Mouse (Mus musculus) limb, embryonic 14.5 days (tissue): ENCODE data around the gene Nmnat2. TPM values are rescaled to one million over a fixed set of nuclear protein-coding genes. Genes with fewer than 3 reads are reported as not detected.

ENCODE experiments used
- ATAC-seq: fragments of 200-750 bp; cut with Nextera tagmentation; 2 replicates; pipeline ENCODE4 v1.8.0; 2017; ENCODE audit warnings: low read depth, moderate number of reproducible peaks, moderate TSS enrichment; ENCODE audit not compliant: low FRiP score
- DNase-seq: peaks from one replicate; pipeline ENCODE4 v3.0.0-alpha.2; 2015; ENCODE audit warnings: low spot score
- H3K27ac ChIP-seq: fragments of 300-500 bp; sonication (generic); replicated peaks from 2 replicates; pipeline ENCODE4 v1.5.1; 2014; ENCODE audit warnings: low read depth, mild to moderate bottlenecking, low read length, moderate library complexity, mixed read lengths
- H3K27me3 ChIP-seq: fragments of 300-500 bp; sonication (generic); 2 replicates; pipeline ENCODE4 v1.6.1; 2014; ENCODE audit warnings: low read length, mixed read lengths; ENCODE audit not compliant: control insufficient read depth, insufficient read depth
- H3K36me3 ChIP-seq: fragments of 300-500 bp; sonication (generic); 2 replicates; pipeline ENCODE4 v1.6.1; 2014; ENCODE audit warnings: mild to moderate bottlenecking, low read length, moderate library complexity, mixed read lengths; ENCODE audit not compliant: control insufficient read depth, insufficient read depth
- H3K4me1 ChIP-seq: fragments of 300-500 bp; sonication (generic); 2 replicates; pipeline ENCODE4 v1.6.1; 2014; ENCODE audit warnings: antibody characterized with exemption, low read length, mixed read lengths; ENCODE audit not compliant: control insufficient read depth, insufficient read depth
- H3K4me2 ChIP-seq: fragments of 300-500 bp; sonication (generic); replicated peaks from 2 replicates; pipeline ENCODE4 v1.6.1; 2014; ENCODE audit warnings: low read depth, mild to moderate bottlenecking, low read length, moderate library complexity; ENCODE audit not compliant: severe bottlenecking
- H3K4me3 ChIP-seq: fragments of 300-500 bp; sonication (generic); replicated peaks from 2 replicates; pipeline ENCODE4 v1.5.1; 2014; ENCODE audit warnings: low read length
- H3K9ac ChIP-seq: fragments of 300-500 bp; sonication (generic); 2 replicates; pipeline ENCODE4 v1.6.1; 2014; ENCODE audit warnings: mild to moderate bottlenecking, low read depth, low read length, moderate library complexity; ENCODE audit not compliant: severe bottlenecking
- H3K9me3 ChIP-seq: fragments of 300-500 bp; sonication (generic); 2 replicates; pipeline ENCODE4 v1.6.1; 2016; ENCODE audit warnings: low read length; ENCODE audit not compliant: control insufficient read depth
- POLR2A ChIP-seq: fragments of 200-500 bp; IDR thresholded peaks from 2 replicates; pipeline ENCODE4 v1.8.0; 2012; ENCODE audit warnings: inconsistent platforms, mild to moderate bottlenecking, moderate library complexity, borderline replicate concordance; ENCODE audit not compliant: insufficient read depth, insufficient read length; ENCODE audit errors: extremely low read depth
- WGBS: fragments of 180-500 bp; shearing (Covaris S2); extraction: QIAGEN DNeasy Blood & Tissue Kit; methylation state at CpG from one replicate; pipeline ENCODE4 v1.1.7; 2014; 5-methylcytosine and 5-hydroxymethylcytosine counted together
- polyA plus RNA-seq, 2 experiments: library from polyadenylated mRNA; depleted of rRNA in 1 of 2; stranded (reverse) in 1 of 2; unstranded in 1 of 2; fragments of >200 nt; fragmentation: Nextera tagmentation in 1 of 2; extraction: Ambion mirVana in 1 of 2; gene quantifications; 2 replicates each; pipeline versions ENCODE4 v1.2.1 to v1.2.3; 2012 to 2014

Gene Nmnat2
- polyA plus RNA-seq, 2 experiments: 1.6 to 2.0 TPM

DNA sequence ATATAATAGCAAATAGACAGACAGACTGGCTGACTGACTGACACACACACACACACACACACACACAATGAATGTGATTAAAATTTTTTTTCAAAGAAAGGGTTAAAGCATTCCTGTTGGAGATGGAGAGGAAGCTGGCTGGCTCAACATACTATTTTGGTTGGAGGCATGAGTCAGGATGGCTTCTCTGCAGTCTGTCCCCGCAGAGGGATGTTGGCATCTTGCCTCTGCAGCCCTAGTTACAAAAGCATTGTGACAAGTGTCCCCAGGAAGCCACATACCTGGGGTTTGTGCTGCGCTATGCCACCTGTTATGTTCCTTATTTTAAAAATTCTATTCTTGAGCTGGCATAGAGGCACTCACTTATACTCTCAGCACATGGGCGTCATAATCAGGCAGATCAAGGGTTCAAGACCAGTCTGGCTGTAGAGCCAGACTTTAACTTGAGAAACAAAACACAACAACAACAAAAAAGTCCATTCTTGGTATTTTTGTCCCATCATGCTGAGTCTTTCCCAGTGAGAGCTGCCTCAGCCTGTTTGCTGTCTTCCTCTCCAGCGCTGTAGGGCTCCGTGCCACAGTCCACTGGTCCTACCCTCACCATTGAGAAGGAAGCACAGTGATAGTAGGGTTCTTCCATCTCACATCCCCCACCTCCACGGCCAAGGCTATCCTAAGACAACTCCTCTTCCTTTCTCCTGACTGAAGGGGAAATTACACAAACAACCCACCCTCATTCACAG is 45.9 kb downstream of the Nmnat2 start:
- no peak overlapping the region for H3K4me3 ChIP-seq
- TF ChIP-seq POLR2A: no peak
- H3K36me3 ChIP-seq: no peaks in the 10 kb centered on the region
- H3K9ac ChIP-seq: no peak overlapping the region
- no peak overlapping the region for H3K4me2 ChIP-seq
- DNase-seq (no peak), ATAC-seq (no peak)
- H3K27me3 ChIP-seq: no peaks in the 10 kb centered on the region
- no peak overlapping the region for H3K27ac ChIP-seq
- no peaks in the 10 kb centered on the region for H3K4me1 ChIP-seq
- no peaks in the 10 kb centered on the region for H3K9me3 ChIP-seq
- WGBS: 88% methylated on average over 6 of the region's 6 CpGs

DNA sequence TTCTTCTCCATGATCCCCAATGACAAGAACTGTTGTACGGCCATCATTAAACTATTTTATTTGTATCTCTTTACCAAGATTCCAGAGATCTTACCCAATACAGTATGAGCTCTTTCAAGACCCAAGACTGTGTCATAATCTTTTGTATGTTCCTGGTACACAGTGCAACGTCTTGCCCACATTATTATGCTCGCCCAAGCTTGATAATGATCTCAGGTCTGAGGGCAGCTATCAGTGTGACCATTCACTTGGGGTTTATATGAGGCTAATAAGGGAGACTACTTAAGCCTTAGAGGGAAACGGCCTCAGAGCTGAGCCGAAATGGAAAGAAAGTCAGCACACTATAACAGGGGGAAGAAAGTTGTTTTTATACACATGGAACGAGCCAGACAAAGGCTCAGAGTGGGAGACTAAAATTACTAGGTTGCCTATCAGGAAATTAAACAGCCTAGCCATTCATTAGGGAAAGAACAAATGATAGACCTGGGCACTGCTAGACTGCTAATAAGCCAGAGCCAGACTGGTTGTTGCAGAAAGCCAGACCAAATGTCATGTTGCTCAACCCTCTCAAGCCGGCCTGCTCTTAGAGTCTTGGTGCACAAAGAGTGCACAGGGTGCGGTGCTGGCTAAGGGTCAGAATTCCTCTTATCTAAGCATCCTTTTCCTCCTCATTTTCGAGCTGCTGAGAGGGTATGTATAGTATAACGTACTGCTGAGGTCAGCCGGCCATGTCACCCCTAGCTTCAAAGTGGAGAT is 47.7 kb downstream of the Nmnat2 start:
- ATAC-seq (no peak), DNase-seq (no peak)
- Histone ChIP-seq H3K4me1 (no peaks in the 10 kb centered on the region), H3K4me3 (no peak overlapping the region), H3K27me3 (no peaks in the 10 kb centered on the region), H3K4me2 (no peak overlapping the region), H3K9ac (no peak overlapping the region), H3K9me3 (no peaks in the 10 kb centered on the region), H3K36me3 (no peaks in the 10 kb centered on the region), H3K27ac (no peak overlapping the region)
- 67% methylated on average over 11 of the region's 11 CpGs for WGBS
- no peak for TF ChIP-seq POLR2A

DNA sequence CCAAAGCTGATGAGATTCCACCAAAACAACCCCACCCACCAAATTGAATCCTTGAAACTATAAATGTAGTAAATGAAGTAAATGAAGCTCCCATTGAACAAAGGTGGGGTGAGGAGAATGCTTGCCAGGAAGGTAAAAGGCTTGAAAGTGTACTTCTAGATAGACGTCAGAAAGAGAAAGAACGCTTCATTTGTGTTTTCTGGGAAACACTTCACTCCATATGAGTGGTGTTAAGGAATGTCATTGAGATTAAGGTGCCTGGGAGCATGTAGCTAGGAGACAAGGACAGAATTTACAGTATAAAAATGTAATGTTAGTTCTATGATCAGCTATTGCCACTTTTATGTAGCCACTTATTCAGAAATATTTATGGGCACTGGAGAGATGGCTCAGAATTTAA is 49.7 kb downstream of the Nmnat2 start:
- Histone ChIP-seq H3K36me3 (no peaks in the 10 kb centered on the region), H3K27me3 (no peaks in the 10 kb centered on the region), H3K9ac (no peak overlapping the region), H3K4me1 (peaks cover 2% of the 10 kb centered on the region; the same call in 1 of the 2 replicates), H3K27ac (no peak overlapping the region), H3K9me3 (no peaks in the 10 kb centered on the region), H3K4me2 (no peak overlapping the region), H3K4me3 (no peak overlapping the region)
- ATAC-seq (no peak), DNase-seq (no peak)
- TF ChIP-seq POLR2A: no peak
- WGBS: 86% methylated on average over 2 of the region's 2 CpGs

DNA sequence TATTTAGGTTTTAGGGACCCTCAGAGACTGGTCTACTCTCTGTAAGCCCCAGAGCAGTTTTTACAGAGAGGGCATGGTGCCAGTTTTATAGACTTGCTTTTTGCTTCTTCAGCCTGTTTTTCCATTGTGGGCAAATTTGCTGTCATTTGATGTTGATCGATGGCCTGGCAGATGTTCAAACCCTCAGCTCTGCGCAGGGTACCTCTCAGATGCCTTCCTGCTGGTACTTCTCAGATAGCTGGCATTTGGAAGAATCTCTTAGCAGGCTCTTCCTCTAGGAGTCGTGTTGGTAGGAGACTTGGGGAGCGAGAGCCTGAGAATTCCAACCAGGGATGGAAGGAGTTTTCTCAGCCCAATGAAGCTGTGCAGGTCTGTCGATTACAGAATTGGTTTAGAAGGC is 51.3 kb downstream of the Nmnat2 start:
- no peak for ATAC-seq
- Histone ChIP-seq H3K27ac (no peak overlapping the region), H3K9ac (no peak overlapping the region), H3K4me2 (no peak overlapping the region), H3K4me1 (peaks cover 5% of the 10 kb centered on the region; the same call in 1 of the 2 replicates), H3K27me3 (no peaks in the 10 kb centered on the region), H3K9me3 (no peaks in the 10 kb centered on the region), H3K36me3 (no peaks in the 10 kb centered on the region), H3K4me3 (no peak overlapping the region)
- DNase-seq: no peak
- 67% methylated on average over 5 of the region's 5 CpGs for WGBS
- no peak for TF ChIP-seq POLR2A

DNA sequence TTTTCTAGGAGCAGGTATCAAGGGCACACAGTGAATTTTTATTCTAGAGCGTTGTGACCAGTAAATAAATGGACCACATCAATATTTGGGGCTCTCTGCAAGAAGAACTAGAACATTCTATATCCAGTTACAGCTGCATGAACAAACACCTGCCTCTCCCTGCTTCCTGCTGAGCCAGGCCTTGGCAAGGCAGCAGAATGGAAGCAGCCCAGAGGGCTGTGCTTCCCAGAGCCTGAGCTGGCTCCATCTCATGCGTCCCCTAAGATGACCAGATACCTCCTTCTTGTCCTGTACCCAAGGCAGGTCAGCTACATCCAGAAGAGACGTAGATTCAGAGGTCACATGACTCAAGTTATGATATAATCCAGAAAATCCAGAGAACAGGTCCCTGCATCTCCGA is 52.0 kb downstream of the Nmnat2 start:
- no peak overlapping the region for H3K9ac ChIP-seq
- no peaks in the 10 kb centered on the region for H3K27me3 ChIP-seq
- no peak overlapping the region for H3K4me3 ChIP-seq
- H3K27ac ChIP-seq: no peak overlapping the region
- peaks cover 5% of the 10 kb centered on the region; the same call in 1 of the 2 replicates for H3K4me1 ChIP-seq
- H3K9me3 ChIP-seq: no peaks in the 10 kb centered on the region
- no peaks in the 10 kb centered on the region for H3K36me3 ChIP-seq
- no peak overlapping the region for H3K4me2 ChIP-seq
- WGBS: 83% methylated on average over 4 of the region's 4 CpGs
- no peak for TF ChIP-seq POLR2A
- ATAC-seq: no peak
- DNase-seq: no peak
